Mouse (Mus musculus) hindbrain, embryonic 15.5 days (tissue): Measurements from ENCODE around the gene Gm44511. TPM values are rescaled to one million over a fixed set of nuclear protein-coding genes. Genes with fewer than 3 reads are reported as not detected.
"Not testable (repeated sequence)": the region's sequence is repeated elsewhere in the genome, so short reads cannot be mapped to it uniquely, and the experiment has no call there.

Source experiments
- ATAC-seq: fragments of 200-750 bp; cut with Nextera tagmentation; 2 replicates; pipeline ENCODE4 v1.8.0; 2017; ENCODE audit warnings: low read depth, moderate number of reproducible peaks, moderate TSS enrichment; ENCODE audit not compliant: low FRiP score
- H3K27ac ChIP-seq: fragments of 300-500 bp; sonication (generic); replicated peaks from 2 replicates; pipeline ENCODE4 v1.5.1; 2015; ENCODE audit warnings: mild to moderate bottlenecking, inconsistent platforms
- H3K27me3 ChIP-seq: fragments of 300-500 bp; sonication (generic); 2 replicates; pipeline ENCODE4 v1.6.1; 2015; ENCODE audit warnings: control low read depth, inconsistent platforms
- H3K36me3 ChIP-seq: fragments of 300-500 bp; sonication (generic); 2 replicates; pipeline ENCODE4 v1.6.1; 2015; ENCODE audit warnings: control low read depth, inconsistent platforms
- H3K4me1 ChIP-seq: fragments of 300-500 bp; sonication (generic); replicated peaks from 2 replicates; pipeline ENCODE4 v1.6.1; 2015; ENCODE audit warnings: control low read depth, inconsistent platforms
- H3K4me2 ChIP-seq: fragments of 300-500 bp; sonication (generic); 2 replicates; pipeline ENCODE4 v1.6.1; 2015; ENCODE audit warnings: moderate library complexity, mild to moderate bottlenecking, inconsistent platforms
- H3K4me3 ChIP-seq: fragments of 300-500 bp; sonication (generic); 2 replicates; pipeline ENCODE4 v1.5.1; 2015; ENCODE audit warnings: mild to moderate bottlenecking, inconsistent platforms
- H3K9ac ChIP-seq: fragments of 300-500 bp; sonication (generic); 2 replicates; pipeline ENCODE4 v1.6.1; 2015; ENCODE audit warnings: inconsistent platforms
- H3K9me3 ChIP-seq: fragments of 300-500 bp; sonication (generic); 2 replicates; pipeline ENCODE4 v1.6.1; 2016; ENCODE audit warnings: control low read depth, inconsistent platforms
- WGBS: fragments of 180-500 bp; shearing (Covaris S2); methylation state at CpG from one replicate; pipeline ENCODE4 v1.1.7; 2015; 5-methylcytosine and 5-hydroxymethylcytosine counted together
- polyA plus RNA-seq: library from polyadenylated mRNA; unstranded; fragments of >200 nt; fragmentation: Nextera tagmentation; extraction: Ambion mirVana; gene quantifications from 2 replicates; pipeline ENCODE4 v1.2.1, GENCODE M21; 2015

Gene Gm44511
- polyA plus RNA-seq, 1 experiment from 2014 or later = not detected

GRCm38 (mm10) chr6:128807021-128807420 lies 19.1 kb downstream of the Gm44511 start:
- no peak for ATAC-seq
- Histone ChIP-seq H3K9ac (no peak overlapping the region), H3K4me3 (no peak overlapping the region), H3K4me2 (no peak overlapping the region), H3K27me3 (no peaks in the 10 kb centered on the region), H3K9me3 (no peaks in the 10 kb centered on the region), H3K36me3 (no peaks in the 10 kb centered on the region), H3K4me1 (0 out of 2 replicates have a peak, but pooled peaks cover 3% of the 10 kb centered on the region), H3K27ac (no peak overlapping the region)
- 69% methylated on average over 3 of the region's 3 CpGs for WGBS

DNA sequence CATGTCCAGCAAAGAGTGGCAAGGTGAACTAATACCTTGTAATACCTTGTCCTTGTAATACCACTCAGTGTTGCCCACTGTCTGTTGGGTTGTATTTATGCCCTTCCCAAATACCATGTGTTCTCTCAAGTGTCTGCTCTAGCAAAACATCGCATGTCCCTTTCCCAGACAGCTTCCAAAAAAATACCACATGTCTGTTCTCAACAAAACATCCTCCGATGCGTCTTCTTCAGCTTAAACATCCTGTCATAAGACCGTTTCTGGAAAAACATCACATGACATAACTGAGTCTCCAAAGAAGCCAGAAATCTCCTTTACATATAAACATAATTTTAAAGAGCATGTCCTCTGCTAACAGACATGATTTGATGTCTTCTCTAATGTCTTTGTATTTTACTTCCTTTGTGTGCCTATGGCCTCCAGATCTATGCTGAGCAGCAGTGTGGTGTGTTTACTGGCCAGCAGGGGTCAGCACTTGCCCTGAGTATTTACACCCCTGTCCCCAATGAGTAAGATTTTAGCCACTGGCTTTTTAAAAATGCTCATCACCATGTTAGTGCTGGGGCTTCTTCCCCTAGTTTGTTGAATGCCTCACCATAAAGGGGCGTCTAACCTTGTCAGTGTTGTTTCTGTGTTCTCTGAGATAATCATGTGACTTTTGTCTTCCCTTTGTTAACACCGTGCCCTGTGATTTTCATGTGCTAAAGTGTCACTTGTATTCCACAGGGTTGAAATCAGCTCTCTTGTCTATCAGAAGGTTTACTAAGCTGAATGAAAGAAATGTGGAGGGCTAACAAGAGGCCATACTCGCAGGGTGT lies 21.1 kb downstream of the Gm44511 start:
- not testable (repeated sequence) for H3K9me3 ChIP-seq, H3K27ac ChIP-seq, ATAC-seq, H3K36me3 ChIP-seq, H3K4me2 ChIP-seq, H3K9ac ChIP-seq, H3K4me1 ChIP-seq, H3K4me3 ChIP-seq, H3K27me3 ChIP-seq
- WGBS = 60% methylated on average over 7 of the region's 7 CpGs

DNA sequence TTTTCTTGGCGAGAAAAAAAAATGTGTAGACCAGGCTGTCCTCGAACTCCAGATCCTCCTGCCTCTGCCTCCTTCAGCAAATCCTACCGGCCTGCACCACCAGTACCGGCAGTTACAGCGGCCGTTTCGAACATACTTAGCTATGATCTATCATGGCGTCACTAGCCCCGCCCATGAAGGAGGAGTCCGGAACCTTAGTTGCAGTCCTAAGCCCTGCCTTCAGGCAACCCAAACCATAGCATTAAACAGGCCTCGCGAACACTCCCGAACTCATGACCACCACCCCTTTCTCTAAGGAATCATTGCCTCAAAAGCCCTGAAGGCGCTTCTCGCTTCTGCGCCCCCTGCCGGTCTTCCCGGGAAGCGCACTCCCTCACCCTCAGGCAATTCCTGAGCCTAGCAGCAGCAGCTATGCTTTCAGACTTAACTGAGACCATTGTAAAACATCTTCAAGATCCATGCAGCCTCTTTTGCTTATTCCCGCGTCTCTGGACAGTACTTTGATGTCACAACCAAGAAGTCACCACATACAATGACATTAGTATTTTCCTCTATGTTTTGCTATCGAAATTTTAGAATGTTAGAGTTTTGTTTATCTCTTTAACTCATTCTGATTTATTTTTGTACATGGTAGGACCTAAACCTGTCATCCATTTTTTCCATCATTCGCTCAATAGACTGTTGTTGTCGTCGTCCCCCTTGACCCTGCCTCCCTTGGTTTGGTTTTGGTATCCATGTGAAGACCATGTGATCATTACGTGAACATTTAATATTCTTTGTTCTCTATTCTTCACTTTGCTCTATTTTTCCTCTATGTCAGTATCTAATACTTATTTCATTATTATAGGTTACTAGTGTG lies 22.9 kb downstream of the Gm44511 start:
- H3K4me1 ChIP-seq = peaks cover 11% of the 10 kb centered on the region
- H3K4me2 ChIP-seq = peak overlapping the region; percentile 61
- no peaks in the 10 kb centered on the region for H3K27me3 ChIP-seq
- peak; percentile 93 for ATAC-seq
- peak overlapping the region; percentile 82 for H3K27ac ChIP-seq
- H3K36me3 ChIP-seq = no peaks in the 10 kb centered on the region
- 5% methylated on average over 26 of the region's 26 CpGs for WGBS
- peak overlapping the region; percentile 44 for H3K9ac ChIP-seq
- H3K9me3 ChIP-seq = no peaks in the 10 kb centered on the region
- peak overlapping the region; percentile 45 for H3K4me3 ChIP-seq

DNA sequence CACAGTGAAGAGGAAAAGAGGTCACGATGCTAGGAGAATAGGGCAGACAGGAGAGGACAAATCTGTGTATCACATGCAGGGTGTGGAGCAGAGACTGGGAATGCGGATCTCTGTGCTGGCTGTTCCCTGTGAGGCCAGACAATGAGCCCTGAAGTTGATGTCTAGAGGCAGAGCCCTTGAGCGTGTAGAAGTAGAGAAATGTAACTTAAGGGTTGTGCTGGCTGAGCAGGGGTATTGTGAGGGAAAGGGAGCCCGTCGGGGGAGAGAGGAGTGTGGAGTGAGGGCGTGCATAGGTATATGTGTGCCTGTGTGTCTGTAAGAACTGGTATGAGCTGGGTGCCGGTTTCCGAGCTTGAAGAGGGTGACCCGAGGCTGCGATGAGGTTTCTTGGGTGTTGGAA lies 23.6 kb downstream of the Gm44511 start:
- H3K27ac ChIP-seq = peak overlapping the region; percentile 82
- peak overlapping the region; percentile 44 for H3K9ac ChIP-seq
- H3K27me3 ChIP-seq = no peaks in the 10 kb centered on the region
- H3K36me3 ChIP-seq = no peaks in the 10 kb centered on the region
- no peaks in the 10 kb centered on the region for H3K9me3 ChIP-seq
- H3K4me2 ChIP-seq = peak overlapping the region; percentile 61
- H3K4me1 ChIP-seq = peaks cover 18% of the 10 kb centered on the region
- H3K4me3 ChIP-seq = peak overlapping the region; percentile 45
- peak; percentile 47 for ATAC-seq
- WGBS = 7% methylated on average over 10 of the region's 10 CpGs

DNA sequence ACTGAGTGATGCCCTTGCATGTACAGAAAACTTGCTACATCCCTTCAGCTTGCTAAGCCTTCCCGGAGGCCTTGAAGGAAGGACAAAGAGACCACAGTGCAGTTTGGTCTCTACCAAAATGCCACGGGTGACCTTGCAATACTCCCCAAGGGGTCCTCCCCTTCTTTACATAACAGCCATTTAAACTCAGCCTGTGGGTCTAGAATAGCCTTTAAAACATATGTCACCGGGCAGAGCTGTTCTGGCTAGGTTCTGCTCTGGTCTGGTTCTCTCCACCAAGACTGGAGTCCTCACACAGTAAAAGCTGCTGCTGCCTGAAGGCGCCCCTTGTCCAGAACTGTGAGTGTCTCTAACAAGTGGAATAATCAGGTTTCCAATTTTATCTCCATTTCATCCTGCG lies 25.4 kb downstream of the Gm44511 start:
- Histone ChIP-seq H3K27ac (peak overlapping the region; percentile 63; the same call in 1 of the 2 replicates), H3K4me2 (peak overlapping the region; percentile 38), H3K4me3 (peak overlapping the region; percentile 7; the same call in 1 of the 2 replicates), H3K4me1 (peaks cover 20% of the 10 kb centered on the region)
- not testable (repeated sequence) for H3K36me3 ChIP-seq, H3K27me3 ChIP-seq, ATAC-seq, H3K9ac ChIP-seq, H3K9me3 ChIP-seq
- WGBS = 77% methylated on average over 5 of the region's 5 CpGs

GRCm38 (mm10) chr6:128799896-128800270 lies 26.2 kb downstream of the Gm44511 start:
- no peaks in the 10 kb centered on the region for H3K27me3 ChIP-seq
- no peaks in the 10 kb centered on the region for H3K9me3 ChIP-seq
- peak overlapping the region; percentile 55 for H3K4me2 ChIP-seq
- peak overlapping the region; percentile 71 for H3K4me3 ChIP-seq
- ATAC-seq = no peak
- H3K9ac ChIP-seq = peak overlapping the region; percentile 53
- no peaks in the 10 kb centered on the region for H3K36me3 ChIP-seq
- peaks cover 20% of the 10 kb centered on the region for H3K4me1 ChIP-seq
- WGBS = 16% methylated on average over 7 of the region's 7 CpGs
- peak overlapping the region; percentile 95 for H3K27ac ChIP-seq

DNA sequence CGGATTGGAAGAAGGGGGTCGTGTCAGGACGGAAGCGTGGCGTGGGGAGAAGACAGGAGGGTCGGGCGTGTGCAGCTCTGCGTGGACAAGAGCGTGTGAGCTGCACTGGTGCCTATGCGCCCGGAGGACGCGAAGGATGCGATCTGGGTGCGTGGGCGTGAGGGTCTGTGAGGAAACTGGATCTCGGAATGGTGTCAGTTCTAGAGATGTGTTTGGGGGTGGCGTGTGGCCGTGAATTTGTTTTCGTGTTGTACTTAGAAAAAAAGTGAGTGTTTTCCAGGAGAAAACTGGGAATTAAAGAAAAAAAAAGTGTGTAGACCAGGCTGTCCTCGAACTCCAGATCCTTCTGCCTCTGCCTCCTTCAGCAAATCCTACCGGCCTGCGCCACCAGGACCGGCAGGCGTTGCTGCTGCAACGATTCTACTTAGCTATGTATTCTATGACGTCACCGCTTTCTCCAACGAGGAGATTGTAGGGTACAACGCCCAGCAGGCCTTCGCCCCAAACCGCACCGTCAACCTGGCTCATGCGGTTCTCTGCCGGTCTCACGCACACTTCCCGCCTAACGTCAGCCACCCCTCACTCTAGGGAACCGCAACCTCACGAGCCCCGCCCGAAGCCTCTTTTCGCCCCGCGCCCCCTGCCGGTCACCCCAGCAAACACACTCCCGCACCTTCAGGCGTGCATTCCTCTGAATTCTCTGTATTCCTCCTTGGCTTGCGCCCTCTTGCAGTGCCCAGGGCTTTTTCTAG lies 26.8 kb downstream of the Gm44511 start:
- peak overlapping the region; percentile 60 for H3K4me2 ChIP-seq
- peak overlapping the region; percentile 95 for H3K27ac ChIP-seq
- H3K9ac ChIP-seq = peak overlapping the region; percentile 70
- H3K4me1 ChIP-seq = peaks cover 20% of the 10 kb centered on the region
- H3K36me3 ChIP-seq, H3K9me3 ChIP-seq, H3K27me3 ChIP-seq: not testable (repeated sequence)
- under 1% methylated on average over 49 of the region's 49 CpGs for WGBS
- H3K4me3 ChIP-seq = peak overlapping the region; percentile 71
- peak; percentile 84 for ATAC-seq

DNA sequence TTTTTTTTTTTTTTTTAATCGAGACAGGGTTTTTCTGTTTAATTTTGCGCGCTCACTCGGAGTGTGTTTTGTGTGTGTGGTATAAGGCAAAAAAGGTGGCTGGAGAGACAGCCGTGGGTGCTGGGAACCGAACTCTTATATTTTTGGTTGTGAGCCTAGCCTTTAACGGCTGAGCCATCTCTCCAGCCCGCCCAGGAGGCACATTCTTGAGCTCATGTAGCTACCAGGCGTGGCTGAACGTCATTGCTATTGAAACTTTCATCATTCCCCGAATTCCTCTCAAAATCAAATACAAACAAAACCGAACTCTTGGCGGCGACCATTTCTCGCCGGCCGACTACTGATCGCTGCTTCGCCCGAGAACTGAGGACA lies 27.4 kb downstream of the Gm44511 start:
- H3K27me3 ChIP-seq, H3K36me3 ChIP-seq, H3K9me3 ChIP-seq: not testable (repeated sequence)
- Histone ChIP-seq H3K27ac (peak overlapping the region; percentile 95), H3K4me1 (peaks cover 20% of the 10 kb centered on the region), H3K4me3 (peak overlapping the region; percentile 71), H3K9ac (peak overlapping the region; percentile 70), H3K4me2 (peak overlapping the region; percentile 60)
- peak; percentile 59 for ATAC-seq
- WGBS = under 1% methylated on average over 20 of the region's 20 CpGs

DNA sequence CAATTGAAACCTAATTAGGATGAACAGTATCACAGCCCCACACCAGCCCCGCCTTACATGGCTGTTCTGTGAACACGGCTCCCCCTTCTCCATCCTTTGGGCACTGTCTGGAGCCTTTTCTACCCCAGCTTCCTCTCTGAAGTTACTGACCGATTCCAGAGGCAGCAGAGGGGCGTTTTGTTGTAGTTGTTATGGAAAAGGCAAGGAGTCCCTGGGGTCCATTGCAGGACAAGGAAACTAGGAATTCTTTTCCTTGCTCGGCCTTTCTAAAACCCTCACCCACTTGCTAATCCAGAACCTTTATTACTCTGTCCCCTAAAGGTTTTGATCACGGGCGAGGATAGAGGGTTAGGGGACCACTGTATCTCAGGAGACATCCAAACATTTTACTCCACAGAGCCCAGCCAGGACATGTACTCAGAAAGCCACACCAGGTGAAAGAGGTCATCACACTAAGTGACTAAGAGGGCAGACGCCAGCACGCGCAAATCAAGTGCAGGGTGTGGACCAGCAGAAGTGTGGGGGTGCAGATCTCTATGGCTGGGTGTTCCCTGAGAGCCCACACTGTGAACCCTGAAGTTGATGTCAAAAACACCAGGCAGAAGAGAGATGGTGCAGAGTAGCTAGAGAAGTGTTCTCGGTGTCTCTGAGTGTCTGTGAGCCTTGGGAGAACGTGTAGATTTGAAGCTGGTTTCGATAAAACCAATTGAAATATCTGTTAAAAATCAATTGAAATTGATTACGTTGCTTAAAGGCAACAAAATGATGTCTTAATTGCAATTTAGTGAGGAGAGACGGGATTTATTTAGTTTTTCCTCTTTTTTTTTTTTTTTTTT lies 28.0 kb downstream of the Gm44511 start:
- H3K4me1 ChIP-seq = peaks cover 20% of the 10 kb centered on the region
- 6% methylated on average over 15 of the region's 15 CpGs for WGBS
- H3K4me2 ChIP-seq = peak overlapping the region; percentile 60
- H3K4me3 ChIP-seq = peak overlapping the region; percentile 71
- no peaks in the 10 kb centered on the region for H3K36me3 ChIP-seq
- no peaks in the 10 kb centered on the region for H3K9me3 ChIP-seq
- peak overlapping the region; percentile 52 for H3K27ac ChIP-seq
- no peaks in the 10 kb centered on the region for H3K27me3 ChIP-seq
- peak overlapping the region; percentile 21 for H3K9ac ChIP-seq
- ATAC-seq = no peak

DNA sequence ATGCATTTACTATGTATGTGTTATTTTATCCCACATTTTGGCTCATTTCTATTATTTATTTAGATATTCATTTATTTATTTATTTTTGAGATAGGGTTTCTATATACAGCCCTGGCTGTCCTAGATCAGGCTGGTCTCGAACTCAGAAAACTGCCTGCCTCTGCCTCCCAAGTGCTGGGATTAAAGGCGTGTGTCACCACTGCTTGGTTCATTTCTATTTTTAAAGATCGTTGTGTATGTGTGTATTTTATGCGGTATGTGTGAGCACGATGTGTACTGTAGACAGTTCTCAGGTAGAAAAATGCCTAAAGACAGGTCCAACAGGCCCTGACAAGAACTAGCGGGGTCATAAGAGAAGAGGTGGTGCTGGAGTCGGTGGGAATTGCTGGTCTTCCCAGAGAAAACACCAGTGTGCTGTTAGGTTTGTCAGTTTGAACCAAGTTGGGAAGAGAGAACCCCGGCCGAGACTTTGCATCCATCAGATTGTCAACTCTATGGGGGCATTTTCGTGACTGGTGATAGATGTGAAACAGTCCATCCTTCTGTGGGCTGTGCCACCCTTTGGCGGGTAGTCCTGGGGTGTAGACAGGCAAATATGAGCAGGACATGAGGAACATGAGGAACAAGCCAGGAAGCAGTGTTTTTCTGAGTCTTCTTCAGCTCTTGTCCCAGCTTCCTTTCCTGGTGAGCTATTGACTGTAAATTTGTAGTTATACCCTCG lies 28.8 kb downstream of the Gm44511 start:
- 73% methylated on average over 12 of the region's 12 CpGs for WGBS
- no peak for ATAC-seq
- H3K27ac ChIP-seq = peak overlapping the region; percentile 52

More for the DNA sequence above, 28.8 kb downstream of the Gm44511 start:
- Histone ChIP-seq H3K36me3 (no peaks in the 10 kb centered on the region), H3K4me3 (peak overlapping the region; percentile 71), H3K4me2 (peak overlapping the region; percentile 60), H3K4me1 (peaks cover 17% of the 10 kb centered on the region), H3K9me3 (no peaks in the 10 kb centered on the region), H3K27me3 (no peaks in the 10 kb centered on the region), H3K9ac (0 out of 2 replicates have a peak overlapping the region, but pooled peaks have one; percentile 21)
